Mouse (Mus musculus) cerebellum, adult 2 months (tissue): ENCODE measurements around the gene Zmym4. TPM values are rescaled to one million over a fixed set of nuclear protein-coding genes. Genes with fewer than 3 reads are reported as not detected.

Source experiments
- DNase-seq, 2 experiments: peaks; one replicate each; pipeline ENCODE4 v3.0.0; 2021
- H3K27ac ChIP-seq: fragments of 200-500 bp; 2 replicates; pipeline ENCODE4 v1.5.1; 2012; ENCODE audit warnings: low read length, control low read depth, inconsistent platforms; ENCODE audit not compliant: insufficient read depth
- H3K27me3 ChIP-seq: fragments of 200-500 bp; 2 replicates; pipeline ENCODE4 v1.6.1; 2012; ENCODE audit warnings: inconsistent platforms, mild to moderate bottlenecking, low read length, moderate library complexity; ENCODE audit not compliant: control insufficient read depth, insufficient read depth
- H3K4me1 ChIP-seq: fragments of 200-500 bp; 2 replicates; pipeline ENCODE4 v1.6.1; 2011; ENCODE audit warnings: low read length; ENCODE audit not compliant: control insufficient read depth, insufficient read depth
- H3K4me3 ChIP-seq: fragments of 200-500 bp; replicated peaks from 2 replicates; pipeline ENCODE3; 2011; ENCODE audit warnings: mild to moderate bottlenecking, low read depth, low read length, control low read depth; ENCODE audit not compliant: insufficient read depth
- CTCF ChIP-seq: fragments of 200-500 bp; IDR thresholded peaks from 2 replicates; pipeline ENCODE4 v1.5.1; 2011; ENCODE audit warnings: low read depth, mild to moderate bottlenecking, control low read depth, low read length, moderate library complexity, borderline replicate concordance; ENCODE audit not compliant: insufficient read depth
- POLR2A ChIP-seq: fragments of 200-500 bp; IDR thresholded peaks from 2 replicates; pipeline ENCODE4 v1.6.1; 2011; ENCODE audit warnings: low read length, control low read depth, borderline replicate concordance; ENCODE audit not compliant: insufficient read depth
- WGBS: fragments of 180-500 bp; shearing (Covaris S2); methylation state at CpG from one replicate; pipeline ENCODE4 v1.1.7; 2018; 5-methylcytosine and 5-hydroxymethylcytosine counted together
- polyA plus RNA-seq: library from polyadenylated mRNA; depleted of rRNA; stranded (reverse); fragments of >200 nt; gene quantifications from 2 replicates; pipeline ENCODE4 v1.2.3, GENCODE M21; 2012

Zmym4 gene
- polyA plus RNA-seq, 1 experiment: 25.7 TPM

- Histone ChIP-seq H3K27ac (no peak overlapping the region), H3K27me3 (no peaks in the 10 kb centered on the region), H3K4me1 (no peaks in the 10 kb centered on the region), H3K4me3 (no peak overlapping the region)
- TF ChIP-seq POLR2A (no peak), CTCF (no peak)
- no peak for DNase-seq
- WGBS: 90% methylated on average over 8 of the region's 8 CpGs
Measured at GRCm38 (mm10) chr4:126889879-126890278, 78.1 kb downstream of the Zmym4 start.

- no peaks in the 10 kb centered on the region for H3K27me3 ChIP-seq
- no peak for DNase-seq
- no peak overlapping the region for H3K4me3 ChIP-seq
- H3K4me1 ChIP-seq: no peaks in the 10 kb centered on the region
- WGBS: 61% methylated on average over 1 of the region's 1 CpGs
- TF ChIP-seq CTCF: no peak
- no peak for TF ChIP-seq POLR2A
- no peak overlapping the region for H3K27ac ChIP-seq
Measured at GRCm38 (mm10) chr4:126885953-126886352, 82.0 kb downstream of the Zmym4 start.

- WGBS: 93% methylated on average over 5 of the region's 5 CpGs
- H3K4me1 ChIP-seq: no peaks in the 10 kb centered on the region
- H3K4me3 ChIP-seq: no peak overlapping the region
- no peak overlapping the region for H3K27ac ChIP-seq
- DNase-seq: no peak
- no peaks in the 10 kb centered on the region for H3K27me3 ChIP-seq
- TF ChIP-seq CTCF (no peak), POLR2A (no peak)
Measured at GRCm38 (mm10) chr4:126883602-126884001, 84.3 kb downstream of the Zmym4 start.

- no peak for TF ChIP-seq POLR2A
- TF ChIP-seq CTCF: no peak
- no peak for DNase-seq
- H3K4me3 ChIP-seq: no peak overlapping the region
- WGBS: 81% methylated on average over 5 of the region's 5 CpGs
- no peaks in the 10 kb centered on the region for H3K27me3 ChIP-seq
- H3K4me1 ChIP-seq: no peaks in the 10 kb centered on the region
- no peak overlapping the region for H3K27ac ChIP-seq
Measured at GRCm38 (mm10) chr4:126879560-126880275, 88.2 kb downstream of the Zmym4 start.

GRCm38 (mm10) chr4:126872717-126873116, 95.2 kb downstream of the Zmym4 start:
- no peaks in the 10 kb centered on the region for H3K4me1 ChIP-seq
- DNase-seq: no peak
- H3K27ac ChIP-seq: no peak overlapping the region
- WGBS: 74% methylated on average over 7 of the region's 7 CpGs
- no peak for TF ChIP-seq CTCF
- TF ChIP-seq POLR2A: no peak
- no peaks in the 10 kb centered on the region for H3K27me3 ChIP-seq
- H3K4me3 ChIP-seq: no peak overlapping the region

- no peak for TF ChIP-seq CTCF
- TF ChIP-seq POLR2A: no peak
- no peak overlapping the region for H3K27ac ChIP-seq
- H3K4me3 ChIP-seq: no peak overlapping the region
- no peak for DNase-seq
- no peaks in the 10 kb centered on the region for H3K4me1 ChIP-seq
- 88% methylated on average over 12 of the region's 12 CpGs for whole genome bisulfite sequencing
- H3K27me3 ChIP-seq: no peaks in the 10 kb centered on the region
Measured at GRCm38 (mm10) chr4:126868699-126869098, 99.2 kb downstream of the Zmym4 start.

GRCm38 (mm10) chr4:126861514-126862266, 106.2 kb downstream of the Zmym4 start:
- Histone ChIP-seq H3K27me3 (no peaks in the 10 kb centered on the region), H3K27ac (no peak overlapping the region), H3K4me1 (no peaks in the 10 kb centered on the region), H3K4me3 (no peak overlapping the region)
- no peak for DNase-seq
- TF ChIP-seq CTCF: peak; percentile 36; the same call in 1 of the 2 replicates
- no peak for TF ChIP-seq POLR2A
- 81% methylated on average over 11 of the region's 11 CpGs for WGBS
